Mouse (Mus musculus) olfactory bulb, adult 2 months (tissue): Measurements from ENCODE around the gene Ehf.

Experiments
- CTCF ChIP-seq: fragments of 200-500 bp; IDR thresholded peaks from 2 replicates; pipeline ENCODE4 v1.5.1; 2012; ENCODE audit warnings: low read depth, mild to moderate bottlenecking, low read length, moderate library complexity; ENCODE audit not compliant: insufficient read depth
- POLR2A ChIP-seq: fragments of 200-500 bp; IDR thresholded peaks from 2 replicates; pipeline ENCODE4 v1.6.1; 2012; ENCODE audit warnings: mild to moderate bottlenecking, low read depth, low read length, moderate library complexity; ENCODE audit not compliant: insufficient read depth

DNA sequence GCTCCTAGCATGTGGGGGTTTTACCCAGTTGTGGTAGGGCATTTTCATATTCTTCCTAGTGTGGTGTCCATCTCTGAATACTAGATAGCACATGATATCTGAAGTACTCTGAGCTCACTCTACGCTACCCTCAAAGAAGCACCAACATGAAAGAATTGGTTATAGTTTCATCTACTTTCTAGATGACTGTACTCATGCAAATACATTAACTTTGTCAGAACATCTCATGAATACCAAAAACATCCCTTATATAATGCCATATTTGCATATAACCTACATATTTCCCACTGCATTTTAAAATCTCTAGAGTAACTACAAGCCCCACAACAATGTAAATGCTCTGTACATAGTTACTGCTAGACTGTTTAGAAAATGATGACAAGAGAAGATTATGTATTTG lies 23.2 kb downstream of the Ehf start:
- no peak for TF ChIP-seq POLR2A
- TF ChIP-seq CTCF = no peak
